Mouse (Mus musculus) erythroblast, embryonic 14.5 days (primary cell): ENCODE data around the gene Emc6.

ENCODE experiments used
- GATA1 ChIP-seq: IDR thresholded peaks from 2 replicates; pipeline ENCODE4 v1.6.1; 2012; ENCODE audit warnings: low read length, inconsistent platforms, mixed read lengths
- TAL1 ChIP-seq: IDR thresholded peaks from 3 replicates; pipeline ENCODE4 v1.6.1; 2012; ENCODE audit warnings: low read length, inconsistent platforms, mixed read lengths

- TF ChIP-seq TAL1 (no peak), GATA1 (no peak)
These were observed 27.1 kb upstream of the Emc6 start for GRCm38 (mm10) chr11:73203895-73204294.
